Mouse (Mus musculus): ENCODE data around the gene Gm44805.
"Not testable (repeated sequence)": the region's sequence is repeated elsewhere in the genome, so short reads cannot be mapped to it uniquely, and the experiment has no call there.

Gene Gm44805

DNA sequence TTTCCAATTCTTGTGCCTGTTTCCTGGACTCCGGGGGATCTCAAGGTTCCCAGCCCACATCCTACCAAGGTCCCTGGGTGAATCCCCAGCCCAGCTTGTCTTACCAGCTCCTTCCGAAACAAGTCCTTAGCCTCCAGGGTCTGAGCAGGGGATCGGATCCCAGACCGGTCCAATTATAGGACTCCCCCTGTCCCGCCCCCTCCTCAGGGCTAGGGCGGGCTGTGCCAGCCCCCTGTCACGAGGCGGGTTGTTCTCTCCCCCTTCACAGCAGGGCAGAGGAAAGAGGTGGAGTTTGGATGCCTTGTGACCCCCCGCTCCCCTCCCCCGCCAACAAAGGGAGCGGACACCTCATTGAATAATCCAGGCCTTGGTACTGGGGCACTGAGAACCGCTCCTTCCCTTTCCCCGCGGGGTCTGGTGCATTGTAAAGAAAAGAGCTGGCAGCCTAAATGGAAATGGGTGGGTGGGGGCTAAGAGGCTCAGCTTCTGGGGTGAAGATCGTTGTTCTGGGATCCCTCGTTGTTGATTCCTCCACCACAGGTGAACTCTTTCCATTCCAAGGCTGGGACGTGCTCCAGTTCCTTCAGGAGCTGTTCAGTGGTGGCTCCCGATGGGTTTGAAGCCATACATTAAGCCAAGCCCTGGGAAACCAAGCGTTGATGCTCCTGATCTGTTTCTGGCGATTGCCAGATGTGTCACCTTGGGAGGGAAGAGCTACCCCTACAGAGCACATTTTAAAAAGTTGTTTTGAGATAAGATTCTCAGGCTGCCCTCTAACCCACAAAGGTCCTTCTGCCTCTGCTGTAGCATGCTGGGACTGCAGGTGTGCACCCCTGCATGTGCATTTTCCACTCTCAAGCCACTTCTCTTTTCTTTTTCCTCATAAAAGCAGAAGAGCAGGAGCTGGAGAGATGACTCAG, 17.9 kb upstream of the Gm44805 start, which contains the start of gene Apoe:
TSS of gene Apoe (minus strand) at position 282 of the 920 bp plus-strand sequence.
- DNase-seq: no peak

- no peak for DNase-seq
Observed at GRCm38 (mm10) chr7:19697949-19698906, 17.0 kb upstream of the Gm44805 start.

GRCm38 (mm10) chr7:19696336-19696873, 15.2 kb upstream of the Gm44805 start:
- DNase-seq: no peak

DNA sequence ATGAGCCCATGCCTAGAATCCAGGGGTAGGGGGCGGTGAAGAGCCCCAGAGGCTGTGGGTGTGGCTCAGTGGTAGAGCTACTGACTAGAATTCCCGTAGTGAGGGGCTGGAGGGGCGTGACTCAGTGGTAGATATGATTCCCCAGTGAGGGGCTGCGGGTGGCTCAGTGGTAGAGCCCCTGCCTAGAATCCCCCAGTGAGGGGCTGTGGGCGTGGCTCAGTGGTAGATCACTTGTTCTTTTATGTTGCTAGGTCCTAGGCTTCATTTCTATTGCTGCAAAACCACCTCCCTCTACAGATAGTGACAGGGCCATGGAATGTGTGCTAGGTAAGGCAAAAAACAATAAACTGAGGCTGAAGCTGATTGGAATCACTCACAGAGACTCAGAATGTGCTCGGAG, 14.7 kb upstream of the Gm44805 start:
- DNase-seq: no peak

GRCm38 (mm10) chr7:19695213-19695594, 14.0 kb upstream of the Gm44805 start:
- no peak for DNase-seq

DNA sequence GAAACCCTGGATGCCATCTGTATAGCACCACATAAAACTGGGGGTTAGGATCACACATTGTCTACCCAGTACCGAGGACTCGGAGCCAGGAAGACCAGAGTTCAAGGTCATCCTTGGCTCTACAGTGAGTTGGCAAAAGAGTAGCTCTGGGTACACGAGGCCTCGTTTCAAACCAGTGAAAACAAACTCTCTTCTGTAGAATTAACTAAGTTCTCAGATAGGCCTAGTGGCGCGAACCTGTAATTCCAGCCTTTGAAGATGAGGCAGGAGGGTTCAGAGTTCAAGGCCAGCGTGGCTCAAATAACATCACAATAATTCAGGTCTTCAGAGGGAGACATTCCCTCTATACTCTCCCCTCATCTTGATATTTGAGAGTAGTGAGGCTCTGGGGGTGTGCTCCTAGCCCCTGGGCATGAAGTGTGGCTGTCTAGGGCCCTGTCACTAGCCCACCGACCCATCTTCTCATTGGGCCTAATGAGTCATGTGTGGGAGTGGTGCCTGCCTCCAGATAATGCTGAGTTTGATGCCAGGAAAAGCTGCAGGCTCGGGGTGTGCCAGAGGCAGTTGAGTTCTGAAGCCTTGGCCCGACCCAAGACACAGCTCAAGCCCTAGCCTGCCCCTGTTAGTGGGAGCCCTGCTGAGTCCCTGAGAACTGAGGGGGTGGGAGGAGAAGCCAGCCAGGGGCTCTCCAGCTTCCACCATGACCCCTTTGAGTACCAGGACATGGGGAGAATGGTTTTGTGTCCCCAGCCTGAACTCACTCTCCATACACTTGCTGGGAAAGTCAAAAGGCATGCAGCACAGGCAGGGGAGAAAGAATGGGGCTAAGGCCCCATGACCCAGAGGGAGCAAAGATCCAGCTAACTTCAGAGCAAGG, 13.4 kb upstream of the Gm44805 start:
- DNase-seq: no peak

GRCm38 (mm10) chr7:19693421-19693820, 12.2 kb upstream of the Gm44805 start:
- DNase-seq: no peak

DNA sequence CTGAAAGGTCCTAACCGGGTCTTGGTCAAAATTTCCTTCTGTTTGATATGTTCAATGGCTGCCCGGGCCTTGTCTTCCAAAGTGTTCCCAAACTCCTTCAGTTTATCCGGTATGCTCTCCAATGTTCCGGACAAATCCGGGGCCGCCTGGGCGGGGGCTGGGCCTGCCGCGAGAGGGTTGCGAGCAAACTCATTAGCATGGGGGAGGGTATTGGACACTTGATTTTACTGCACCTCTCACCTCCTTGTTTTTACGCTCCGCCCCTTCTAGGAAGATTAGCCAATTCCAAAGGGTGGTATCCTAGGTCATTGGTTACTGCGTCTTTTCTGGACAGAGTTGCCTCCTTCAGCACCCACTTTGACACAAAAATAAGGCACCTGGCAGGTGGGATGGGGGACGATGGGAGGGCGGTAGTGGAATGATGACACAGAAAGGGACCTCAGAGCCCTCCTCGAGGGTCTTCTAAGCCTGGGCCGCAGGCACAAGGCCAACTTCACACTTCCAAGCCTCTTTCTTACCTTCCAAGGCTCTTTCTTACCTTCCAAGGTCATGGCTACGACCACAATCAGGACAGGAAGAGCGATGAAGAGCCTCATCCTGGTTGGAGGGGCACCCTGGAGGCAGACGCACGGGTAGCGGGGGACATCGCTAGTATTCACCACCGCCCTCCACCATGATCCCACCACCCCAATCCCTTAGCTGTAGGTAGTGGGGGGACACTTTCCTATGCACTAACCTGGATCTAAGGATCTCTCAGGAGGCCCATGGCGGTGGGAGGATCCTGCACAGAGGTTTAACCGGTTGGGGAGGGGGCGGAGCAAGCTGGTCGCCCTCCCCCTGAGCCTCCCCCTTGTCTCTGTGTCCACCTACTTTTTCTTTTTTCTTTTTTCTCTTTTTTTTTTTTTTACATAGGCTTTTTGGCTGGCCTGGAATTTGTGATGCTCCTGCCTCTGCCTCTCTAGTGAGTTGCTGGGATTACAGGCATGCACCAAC, 10.9 kb upstream of the Gm44805 start, which contains the start of gene Apoc1:
TSS of gene Apoc1 (minus strand) at position 788 of the 993 bp plus-strand sequence.
- no peak for DNase-seq

- DNase-seq: no peak
Observed at GRCm38 (mm10) chr7:19691434-19691833, 10.2 kb upstream of the Gm44805 start.

- DNase-seq: no peak
Observed at GRCm38 (mm10) chr7:19690845-19691244, 9.6 kb upstream of the Gm44805 start.

DNA sequence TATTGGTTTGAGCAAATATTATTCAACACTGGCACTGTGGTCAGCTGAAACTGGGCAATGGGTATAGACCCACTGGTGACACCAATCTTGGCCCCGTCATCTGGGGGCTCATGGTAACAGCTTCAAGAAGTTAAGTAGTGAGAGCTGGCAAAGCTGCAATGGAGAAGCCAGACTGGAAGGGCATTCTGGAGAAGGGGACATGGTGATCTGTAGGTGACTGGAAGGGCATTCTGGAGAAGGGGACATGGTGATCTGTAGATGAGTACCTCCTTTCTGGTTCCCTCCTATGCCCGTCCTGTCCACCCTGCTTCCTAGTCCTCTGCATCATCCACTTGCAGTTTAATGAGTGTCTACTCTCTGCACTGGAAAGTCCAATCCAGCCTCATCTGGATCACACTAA, 7.4 kb upstream of the Gm44805 start:
- no peak for DNase-seq

- DNase-seq: no peak
Observed at GRCm38 (mm10) chr7:19688101-19688500, 6.9 kb upstream of the Gm44805 start.

DNA sequence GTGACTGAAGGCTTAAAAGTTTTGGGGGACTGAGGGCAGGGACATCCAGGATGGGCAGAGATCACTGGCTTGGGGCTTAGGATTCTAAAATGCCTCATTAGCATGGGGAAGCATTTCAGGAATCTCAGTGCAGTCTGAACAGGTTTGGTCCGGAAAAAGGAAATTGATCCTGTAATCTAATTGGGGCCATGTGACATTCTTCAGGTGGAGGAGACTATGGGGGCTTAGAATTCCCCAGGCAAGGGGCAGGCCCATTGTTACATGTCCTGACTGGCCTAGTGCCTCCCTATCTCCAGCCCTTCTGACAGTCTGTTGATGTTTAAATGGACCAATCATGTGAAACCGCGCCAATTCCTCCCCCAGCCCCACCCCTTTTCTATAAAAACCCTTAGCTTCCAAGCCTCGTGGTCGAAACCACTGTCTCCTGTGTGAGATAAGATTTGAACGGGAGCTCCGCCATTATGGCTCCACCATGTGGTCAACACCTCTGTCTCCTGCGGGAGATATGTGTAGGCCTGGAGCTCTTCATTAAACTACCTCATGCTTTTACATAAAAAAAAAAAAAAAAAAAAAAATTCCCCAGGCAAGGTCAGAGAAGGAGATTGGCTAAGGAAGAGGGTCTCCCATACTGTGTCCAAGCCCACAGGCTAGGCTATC, 5.8 kb upstream of the Gm44805 start:
- not testable (repeated sequence) for DNase-seq

DNA sequence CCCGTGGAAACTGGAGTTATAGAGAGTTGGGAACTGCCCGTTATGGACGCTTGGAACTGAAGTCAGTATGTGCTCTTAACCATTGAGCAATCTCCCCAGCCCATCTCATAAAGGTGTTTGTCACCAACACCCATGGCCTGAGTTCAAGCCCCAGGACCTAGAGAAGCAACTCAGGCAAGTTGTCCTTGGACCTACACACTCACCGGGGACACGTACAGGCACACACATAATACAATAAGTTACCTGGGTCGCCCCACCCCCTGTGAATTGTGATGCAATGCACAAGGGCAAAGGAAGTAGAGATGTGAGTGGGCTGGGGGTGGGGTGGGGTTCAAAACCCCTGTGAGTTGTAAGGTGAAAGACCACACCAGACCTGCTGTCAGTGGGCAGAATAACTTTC, 5.3 kb upstream of the Gm44805 start:
- DNase-seq: no peak

DNA sequence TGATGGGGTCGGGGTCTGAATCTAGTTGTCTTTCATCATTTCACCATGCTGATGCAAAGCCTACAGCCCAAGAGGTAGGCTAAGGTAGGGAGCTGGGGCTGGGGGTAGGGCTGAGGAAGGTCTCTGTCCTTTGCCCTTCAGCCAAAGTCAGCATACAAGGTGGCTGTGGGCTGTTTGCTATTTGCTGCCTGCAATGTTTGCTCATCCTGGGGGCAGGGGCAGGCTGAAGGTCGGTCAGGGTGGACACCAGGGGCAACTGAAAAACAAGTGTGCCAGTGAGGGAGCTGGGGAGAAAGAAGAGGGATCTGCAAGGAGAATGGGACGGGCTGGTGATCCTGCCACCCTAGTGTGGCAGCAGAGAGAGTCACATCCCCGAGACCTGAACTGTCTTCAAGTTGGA, 4.2 kb upstream of the Gm44805 start:
- no peak for DNase-seq

DNA sequence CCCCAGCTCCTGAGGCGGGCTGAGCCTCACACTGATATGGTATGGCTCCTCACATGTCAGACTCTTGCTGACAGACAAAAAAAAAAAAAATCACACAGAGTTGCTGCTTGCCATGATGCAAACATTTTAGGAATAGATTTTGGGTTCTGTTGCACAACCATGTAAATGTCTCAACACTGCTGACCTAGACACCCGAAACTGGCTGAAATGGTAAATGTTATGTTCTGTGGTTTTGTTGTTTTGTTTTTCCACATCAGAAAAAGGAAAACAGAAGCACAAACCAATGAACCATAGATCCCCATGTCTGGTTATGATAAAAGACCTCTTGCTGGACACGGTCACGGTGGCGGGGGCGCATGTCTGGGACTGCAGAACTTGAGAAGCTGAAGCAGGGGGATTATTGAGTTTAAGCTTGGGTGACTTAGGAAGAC, 2.6 kb upstream of the Gm44805 start:
- no peak for DNase-seq

DNA sequence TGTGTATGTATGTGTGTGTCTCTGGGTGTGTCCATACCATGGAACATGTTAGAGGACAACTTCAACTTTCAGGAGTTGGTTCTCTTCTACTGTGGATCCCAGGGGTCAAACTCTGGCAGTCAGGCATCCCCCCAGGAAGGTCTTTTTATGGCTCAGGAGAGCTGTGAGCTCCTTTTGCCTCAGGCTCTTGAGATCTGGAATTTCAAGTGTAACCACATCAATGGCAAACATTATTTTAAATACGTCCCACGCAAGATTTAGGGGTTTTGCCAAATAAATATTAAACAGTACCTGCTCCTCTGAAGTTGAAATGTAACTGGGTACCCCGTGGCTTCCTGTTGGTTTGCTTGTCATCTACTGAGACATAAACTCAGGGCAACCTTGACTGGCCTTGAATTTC, 1.8 kb upstream of the Gm44805 start:
- DNase-seq: no peak

DNA sequence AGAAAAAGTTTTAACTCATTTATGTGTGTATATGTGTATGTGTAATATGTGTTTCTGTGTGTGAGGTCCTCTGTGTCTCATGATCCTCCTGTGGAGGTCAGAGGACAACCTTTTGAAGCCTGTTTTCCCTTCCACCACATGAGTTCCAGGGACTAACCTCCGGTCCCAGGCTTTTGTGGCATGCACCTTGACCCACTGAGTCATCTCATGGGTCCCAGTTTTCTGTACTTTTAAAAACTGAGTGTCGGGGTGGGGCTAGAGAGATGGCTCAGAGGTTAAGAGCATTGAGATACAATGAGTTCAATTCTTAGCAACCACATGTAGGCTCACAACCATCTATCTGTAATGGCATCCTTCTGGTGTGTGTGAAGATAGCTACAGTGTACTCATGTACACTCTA, 521 bp downstream of the Gm44805 start:
- no peak for DNase-seq

DNA sequence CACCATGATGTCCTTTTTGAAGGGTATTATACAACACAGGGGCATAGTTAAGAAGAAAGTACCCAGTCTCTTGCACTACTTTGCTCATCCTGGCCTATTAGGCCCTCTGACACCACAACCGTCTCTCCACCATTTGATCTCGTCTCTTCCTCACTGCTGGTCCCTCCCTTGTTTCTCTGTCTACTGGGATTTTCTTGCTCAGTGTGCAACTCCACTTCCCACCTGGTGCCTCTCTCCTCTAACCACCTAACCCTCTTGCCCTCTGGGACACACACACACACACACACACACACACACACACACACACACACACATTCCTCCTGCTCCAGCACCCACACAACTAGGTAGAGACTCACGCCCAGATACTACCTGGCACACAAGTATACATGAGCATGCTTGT, 2.3 kb downstream of the Gm44805 start:
- DNase-seq: no peak

- DNase-seq: no peak
Observed at GRCm38 (mm10) chr7:19677872-19678271, 3.4 kb downstream of the Gm44805 start, which contains the start of gene Apoc2. TSS of gene Apoc2 (minus strand) at chr7:19677941.

All from cerebellum, adult 11 months (tissue).